In the genomic region with DNA sequence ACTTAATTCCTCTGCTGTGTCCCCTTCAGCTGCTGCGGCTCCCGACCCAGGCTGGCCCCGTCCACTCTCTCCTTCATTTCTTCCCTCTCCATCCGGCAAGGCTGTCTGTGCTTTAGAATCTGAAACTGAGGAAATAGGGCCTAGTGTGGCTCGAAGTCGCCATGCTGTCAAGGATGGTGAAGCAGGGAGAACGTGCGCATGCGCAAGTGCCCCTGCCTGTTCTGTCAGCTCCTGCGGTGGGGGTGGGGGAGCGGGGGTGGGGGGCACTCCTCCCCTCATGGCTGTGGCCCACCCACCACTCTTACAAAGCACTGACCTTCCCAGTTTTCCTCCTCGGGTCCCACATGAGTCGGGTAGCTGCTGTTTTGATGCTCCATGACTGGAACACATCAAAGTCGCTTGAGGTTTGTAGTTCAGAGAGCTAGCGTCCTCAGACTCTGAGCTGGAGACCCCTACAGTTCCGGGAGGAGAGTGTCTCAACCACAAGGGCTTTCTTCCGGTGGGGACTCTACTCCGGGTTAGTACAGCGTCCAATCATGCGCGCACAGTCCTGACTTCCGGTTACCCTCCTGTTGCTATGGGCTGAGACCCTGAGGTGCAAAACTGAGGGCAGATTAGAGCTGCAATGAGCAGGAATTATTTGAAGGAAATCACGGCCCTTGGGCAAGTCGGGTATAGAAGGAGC, we compare ENCODE assay signal across 40 mouse cellular contexts. TPM values are rescaled to one million over a fixed set of nuclear protein-coding genes. Genes with fewer than 3 reads are reported as not detected.
"Had no signal": no experiment of that assay in that cellular context is flagged by ENCODE, and none has a peak within 500 bp of the region (broad histone marks: within the 10 kb centered on the region; RNA-seq: fewer than 3 reads in every experiment).

No protein-coding gene starts in this region.

- H3K36me3 ChIP-seq: heart, embryonic 13.5 days; heart, embryonic 15.5 days; hindbrain, embryonic 13.5 days; hindbrain, embryonic 15.5 days; kidney, embryonic 15.5 days; limb, embryonic 13.5 days; limb, embryonic 15.5 days; liver, embryonic 12.5 days had no signal

- H3K27me3 ChIP-seq: heart, embryonic 13.5 days; heart, embryonic 15.5 days; hindbrain, embryonic 13.5 days; hindbrain, embryonic 15.5 days; kidney, embryonic 15.5 days; limb, embryonic 13.5 days; limb, embryonic 15.5 days; liver, embryonic 12.5 days had no signal

- H3K27ac ChIP-seq: gastrocnemius, adult 2 months; heart, adult 2 months; heart, embryonic 13.5 days; heart, embryonic 15.5 days; hindbrain, embryonic 13.5 days; hindbrain, embryonic 15.5 days; hindbrain, postnatal 0 days; kidney, embryonic 15.5 days; kidney, postnatal 0 days; limb, embryonic 13.5 days; limb, embryonic 15.5 days; liver, embryonic 12.5 days had no signal

- H3K4me3 ChIP-seq: gastrocnemius, adult 2 months; heart, adult 2 months; heart, embryonic 13.5 days; heart, embryonic 15.5 days; hindbrain, embryonic 13.5 days; hindbrain, embryonic 15.5 days; kidney, embryonic 15.5 days; limb, embryonic 13.5 days; limb, embryonic 15.5 days; liver, embryonic 12.5 days had no signal

- H3K4me1 ChIP-seq: heart, embryonic 13.5 days; heart, embryonic 15.5 days; hindbrain, embryonic 13.5 days; hindbrain, embryonic 15.5 days; kidney, embryonic 15.5 days; limb, embryonic 13.5 days; limb, embryonic 15.5 days; liver, embryonic 12.5 days had no signal

- DNase-seq: gastrocnemius, adult 2 months; gastrocnemius, postnatal 10 days; gastrocnemius, postnatal 36 days; heart, adult 11 months; heart, adult 2 months; heart, postnatal 14 days; heart, postnatal 36 days; kidney, adult 11 months; kidney, adult 2 months; kidney, adult 9 months; kidney, postnatal 14 days; kidney, postnatal 36 days; layer of hippocampus, adult 9-11 months; layer of hippocampus, postnatal 36 days; left cerebral cortex, postnatal 4 days had no signal

RNA-seq across cellular contexts. Expression of gene Rhox2h, which starts 10.1 kb away (rescaled TPM):
- total RNA-seq: gastrocnemius, adult 2 months; gastrocnemius, postnatal 10 days; gastrocnemius, postnatal 36 days; heart, adult 2 months; heart, postnatal 14 days; hematopoietic stem cell, adult 5-6 weeks; hindbrain, postnatal 0 days; layer of hippocampus, adult 18-20 months; layer of hippocampus, adult 8-10 months; layer of hippocampus, postnatal 14 days; layer of hippocampus, postnatal 36 days; left cerebral cortex, adult 18-20 months; left cerebral cortex, postnatal 25 days; left cerebral cortex, postnatal 4 days; liver, adult 2 months had no signal
- polyA plus RNA-seq: gonadal fat pad, adult 2 months; heart, adult 2 months; heart, embryonic 11.5 days; heart, embryonic 13.5 days; heart, embryonic 15.5 days; heart, postnatal 0 days; hindbrain, embryonic 11.5 days; hindbrain, embryonic 13.5 days; hindbrain, embryonic 15.5 days; hindbrain, postnatal 0 days; intestine, embryonic 14.5 days; intestine, embryonic 16.5 days; kidney, adult 2 months; kidney, embryonic 15.5 days; kidney, postnatal 0 days; large intestine, adult 2 months; limb, embryonic 11.5 days; limb, embryonic 13.5 days; limb, embryonic 15.5 days; liver, adult 2 months; liver, embryonic 12.5 days had no signal

RNA-seq across cellular contexts. Expression of gene Rhox3h, which starts 14.6 kb away (rescaled TPM):
- total RNA-seq: gastrocnemius, adult 2 months; gastrocnemius, postnatal 10 days; gastrocnemius, postnatal 36 days; heart, adult 2 months; heart, postnatal 14 days; heart, postnatal 36 days; hematopoietic stem cell, adult 5-6 weeks; hindbrain, postnatal 0 days; layer of hippocampus, adult 18-20 months; layer of hippocampus, adult 8-10 months; layer of hippocampus, postnatal 14 days; layer of hippocampus, postnatal 36 days; left cerebral cortex, adult 18-20 months; left cerebral cortex, postnatal 25 days; left cerebral cortex, postnatal 4 days; liver, adult 2 months had no signal
- polyA plus RNA-seq: gonadal fat pad, adult 2 months; heart, adult 2 months; heart, embryonic 11.5 days; heart, embryonic 13.5 days; heart, embryonic 15.5 days; heart, postnatal 0 days; hindbrain, embryonic 11.5 days; hindbrain, embryonic 13.5 days; hindbrain, embryonic 15.5 days; hindbrain, postnatal 0 days; intestine, embryonic 14.5 days; intestine, embryonic 16.5 days; kidney, adult 2 months; kidney, embryonic 15.5 days; kidney, postnatal 0 days; large intestine, adult 2 months; limb, embryonic 11.5 days; limb, embryonic 13.5 days; limb, embryonic 15.5 days; liver, adult 2 months; liver, embryonic 12.5 days had no signal

RNA-seq across cellular contexts. Expression of gene Rhox4g, which starts 32.0 kb away (rescaled TPM):
- total RNA-seq: gastrocnemius, adult 2 months; gastrocnemius, postnatal 10 days; gastrocnemius, postnatal 36 days; heart, adult 2 months; heart, postnatal 14 days; heart, postnatal 36 days; hematopoietic stem cell, adult 5-6 weeks; hindbrain, postnatal 0 days; layer of hippocampus, adult 18-20 months; layer of hippocampus, adult 8-10 months; layer of hippocampus, postnatal 14 days; layer of hippocampus, postnatal 36 days; left cerebral cortex, adult 18-20 months; left cerebral cortex, postnatal 25 days; left cerebral cortex, postnatal 4 days; liver, adult 2 months had no signal
- polyA plus RNA-seq: gonadal fat pad, adult 2 months; heart, adult 2 months; heart, embryonic 11.5 days; heart, embryonic 13.5 days; heart, embryonic 15.5 days; heart, postnatal 0 days; hindbrain, embryonic 11.5 days; hindbrain, embryonic 13.5 days; hindbrain, embryonic 15.5 days; hindbrain, postnatal 0 days; intestine, embryonic 14.5 days; intestine, embryonic 16.5 days; kidney, adult 2 months; kidney, embryonic 15.5 days; kidney, postnatal 0 days; large intestine, adult 2 months; limb, embryonic 11.5 days; limb, embryonic 13.5 days; limb, embryonic 15.5 days; liver, adult 2 months; liver, embryonic 12.5 days had no signal

RNA-seq across cellular contexts. Expression of gene Rhox2g, which starts 39.9 kb away (rescaled TPM):
- total RNA-seq: gastrocnemius, adult 2 months; gastrocnemius, postnatal 10 days; gastrocnemius, postnatal 36 days; heart, adult 2 months; heart, postnatal 14 days; heart, postnatal 36 days; hematopoietic stem cell, adult 5-6 weeks; hindbrain, postnatal 0 days; layer of hippocampus, adult 18-20 months; layer of hippocampus, adult 8-10 months; layer of hippocampus, postnatal 14 days; layer of hippocampus, postnatal 36 days; left cerebral cortex, adult 18-20 months; left cerebral cortex, postnatal 25 days; left cerebral cortex, postnatal 4 days; liver, adult 2 months had no signal
- polyA plus RNA-seq: gonadal fat pad, adult 2 months; heart, adult 2 months; heart, embryonic 11.5 days; heart, embryonic 13.5 days; heart, embryonic 15.5 days; heart, postnatal 0 days; hindbrain, embryonic 11.5 days; hindbrain, embryonic 13.5 days; hindbrain, embryonic 15.5 days; hindbrain, postnatal 0 days; intestine, embryonic 14.5 days; intestine, embryonic 16.5 days; kidney, adult 2 months; kidney, embryonic 15.5 days; kidney, postnatal 0 days; large intestine, adult 2 months; limb, embryonic 11.5 days; limb, embryonic 13.5 days; limb, embryonic 15.5 days; liver, adult 2 months; liver, embryonic 12.5 days had no signal

RNA-seq across cellular contexts. Expression of gene Rhox3g, which starts 54.8 kb away (rescaled TPM):
- total RNA-seq: gastrocnemius, adult 2 months; gastrocnemius, postnatal 10 days; gastrocnemius, postnatal 36 days; heart, adult 2 months; heart, postnatal 14 days; heart, postnatal 36 days; hematopoietic stem cell, adult 5-6 weeks; hindbrain, postnatal 0 days; layer of hippocampus, adult 18-20 months; layer of hippocampus, adult 8-10 months; layer of hippocampus, postnatal 14 days; layer of hippocampus, postnatal 36 days; left cerebral cortex, adult 18-20 months; left cerebral cortex, postnatal 25 days; left cerebral cortex, postnatal 4 days; liver, adult 2 months had no signal
- polyA plus RNA-seq: gonadal fat pad, adult 2 months; heart, adult 2 months; heart, embryonic 11.5 days; heart, embryonic 13.5 days; heart, embryonic 15.5 days; heart, postnatal 0 days; hindbrain, embryonic 11.5 days; hindbrain, embryonic 13.5 days; hindbrain, embryonic 15.5 days; hindbrain, postnatal 0 days; intestine, embryonic 14.5 days; intestine, embryonic 16.5 days; kidney, adult 2 months; kidney, embryonic 15.5 days; kidney, postnatal 0 days; large intestine, adult 2 months; limb, embryonic 11.5 days; limb, embryonic 13.5 days; limb, embryonic 15.5 days; liver, adult 2 months; liver, embryonic 12.5 days had no signal
